Mouse (Mus musculus): ENCODE data around the gene Pdilt. TPM values are rescaled to one million over a fixed set of nuclear protein-coding genes. Genes with fewer than 3 reads are reported as not detected.
A peak's percentile ranks its signal among the peaks of the same experiment; 100 is the strongest.

Pdilt gene
- total and polyA plus RNA-seq, 2 experiments from 2014 or later = 0.07 TPM; not detected in 1

- Histone ChIP-seq H3K27me3 (ENCODE audit: insufficient read depth, low read length) (no peaks in the 10 kb centered on the region), H3K27ac (ENCODE audit: low read depth, low read length) (no peak within 1 kb of the TSS), H3K4me1 (ENCODE audit: insufficient read depth) (no peaks in the 10 kb centered on the region), H3K9ac (no peak within 1 kb of the TSS), H3K4me2 (ENCODE audit: low read depth) (no peak within 1 kb of the TSS), H3K9me3 (ENCODE audit: low read length) (no peaks in the 10 kb centered on the region), H3K4me3 (ENCODE audit: low read depth, low read length) (no peak within 1 kb of the TSS), H3K36me3 (ENCODE audit: insufficient read depth) (no peaks in the 10 kb centered on the region)
- no peak for TF ChIP-seq CTCF (IDR thresholded peaks at IDR 0.05; ENCODE audit: low read depth)
- DNase-seq (no peak), ATAC-seq (no peak)
- 95% methylated on average over 6 of the region's 6 CpGs for WGBS
Measured at GRCm38 (mm10) chr7:119459185-119459584, 64.1 kb downstream of the Pdilt start, which contains the start of gene Gp2. TSS of gene Gp2 (minus strand) at chr7:119459285.

- no peaks in the 10 kb centered on the region for H3K9me3 ChIP-seq (ENCODE audit: low read length)
- TF ChIP-seq CTCF (IDR thresholded peaks at IDR 0.05; ENCODE audit: low read depth) = no peak
- H3K27me3 ChIP-seq (ENCODE audit: insufficient read depth, low read length) = no peaks in the 10 kb centered on the region
- H3K9ac ChIP-seq = no peak overlapping the region
- H3K27ac ChIP-seq (ENCODE audit: low read depth, low read length) = no peak overlapping the region
- whole genome bisulfite sequencing = 72% methylated on average over 7 of the region's 7 CpGs
- no peak overlapping the region for H3K4me3 ChIP-seq (ENCODE audit: low read depth, low read length)
- no peak overlapping the region for H3K4me2 ChIP-seq (ENCODE audit: low read depth)
- DNase-seq (no peak), ATAC-seq (no peak)
- no peaks in the 10 kb centered on the region for H3K4me1 ChIP-seq (ENCODE audit: insufficient read depth)
- H3K36me3 ChIP-seq (ENCODE audit: insufficient read depth) = no peaks in the 10 kb centered on the region
Measured at GRCm38 (mm10) chr7:119454192-119454591, 69.1 kb downstream of the Pdilt start.

GRCm38 (mm10) chr7:119443849-119444248 is 79.4 kb downstream of the Pdilt start:
- Histone ChIP-seq H3K36me3 (ENCODE audit: insufficient read depth) (no peaks in the 10 kb centered on the region), H3K9ac (no peak overlapping the region), H3K27me3 (ENCODE audit: insufficient read depth, low read length) (no peaks in the 10 kb centered on the region), H3K4me3 (ENCODE audit: low read depth, low read length) (no peak overlapping the region), H3K4me2 (ENCODE audit: low read depth) (no peak overlapping the region), H3K27ac (ENCODE audit: low read depth, low read length) (no peak overlapping the region), H3K9me3 (ENCODE audit: low read length) (no peaks in the 10 kb centered on the region), H3K4me1 (ENCODE audit: insufficient read depth) (no peaks in the 10 kb centered on the region)
- DNase-seq = peak; percentile 63
- ATAC-seq = no peak
- peak; percentile 66 for TF ChIP-seq CTCF (IDR thresholded peaks at IDR 0.05; ENCODE audit: low read depth)
- WGBS = 59% methylated on average over 4 of the region's 4 CpGs

- TF ChIP-seq CTCF (IDR thresholded peaks at IDR 0.05; ENCODE audit: low read depth) = no peak
- Histone ChIP-seq H3K27ac (ENCODE audit: low read depth, low read length) (no peak overlapping the region), H3K4me1 (ENCODE audit: insufficient read depth) (no peaks in the 10 kb centered on the region), H3K9me3 (ENCODE audit: low read length) (no peaks in the 10 kb centered on the region), H3K4me2 (ENCODE audit: low read depth) (no peak overlapping the region), H3K4me3 (ENCODE audit: low read depth, low read length) (no peak overlapping the region), H3K9ac (no peak overlapping the region), H3K27me3 (ENCODE audit: insufficient read depth, low read length) (no peaks in the 10 kb centered on the region), H3K36me3 (ENCODE audit: insufficient read depth) (no peaks in the 10 kb centered on the region)
- ATAC-seq = no peak
- WGBS = 93% methylated on average over 1 of the region's 1 CpGs
- no peak for DNase-seq
Measured at GRCm38 (mm10) chr7:119441938-119442337, 81.4 kb downstream of the Pdilt start.

Other genes starting within 250 kb of the Pdilt start
- gene Gp2, start 64.2 kb downstream of the Pdilt start, total RNA-seq (2014; rRNA removed) = not detected in 2 replicates
- gene Gp2, start 64.2 kb downstream of the Pdilt start, polyA plus RNA-seq (2015; fragmentation: Nextera tagmentation; extraction: Ambion mirVana) = not detected in 2 replicates
- not detected in 2 replicates for gene Umod, start 44.2 kb downstream of the Pdilt start, total RNA-seq (2014; rRNA removed)
- gene Umod, start 44.2 kb downstream of the Pdilt start, polyA plus RNA-seq (2015; fragmentation: Nextera tagmentation; extraction: Ambion mirVana) = not detected in 2 replicates
- gene Acsm5, start 4.0 kb downstream of the Pdilt start, total RNA-seq (2014; rRNA removed) = 0.15 TPM in 1 of 2 replicates, not detected in the other
- not detected in 2 replicates for gene Acsm5, start 4.0 kb downstream of the Pdilt start, polyA plus RNA-seq (2015; fragmentation: Nextera tagmentation; extraction: Ambion mirVana)
- gene Acsm2, start 30.9 kb upstream of the Pdilt start, total RNA-seq (2014; rRNA removed) = 0.05 TPM in 1 of 2 replicates, not detected in the other
- not detected in 2 replicates for gene Acsm2, start 30.9 kb upstream of the Pdilt start, polyA plus RNA-seq (2015; fragmentation: Nextera tagmentation; extraction: Ambion mirVana)
- not detected in 2 replicates for gene Acsm1, start 83.5 kb upstream of the Pdilt start, total RNA-seq (2014; rRNA removed)
- gene Acsm1, start 83.5 kb upstream of the Pdilt start, polyA plus RNA-seq (2015; fragmentation: Nextera tagmentation; extraction: Ambion mirVana) = not detected in 2 replicates
- gene Acsm4, start 166.5 kb upstream of the Pdilt start, total RNA-seq (2014; rRNA removed) = not detected in 2 replicates
- 0.09 TPM in 1 of 2 replicates, not detected in the other for gene Acsm4, start 166.5 kb upstream of the Pdilt start, polyA plus RNA-seq (2015; fragmentation: Nextera tagmentation; extraction: Ambion mirVana)
- 57.9 and 76.8 TPM in 2 replicates for gene Thumpd1, start 197.3 kb upstream of the Pdilt start, total RNA-seq (2014; rRNA removed)
- 77.2 and 79.8 TPM in 2 replicates for gene Thumpd1, start 197.3 kb upstream of the Pdilt start, polyA plus RNA-seq (2015; fragmentation: Nextera tagmentation; extraction: Ambion mirVana)
- gene Acsm3, start 237.4 kb upstream of the Pdilt start, total RNA-seq (2014; rRNA removed) = 0.14 TPM in 1 of 2 replicates, not detected in the other
- 0.09 TPM in 1 of 2 replicates, not detected in the other for gene Acsm3, start 237.4 kb upstream of the Pdilt start, polyA plus RNA-seq (2015; fragmentation: Nextera tagmentation; extraction: Ambion mirVana)